Mouse (Mus musculus): ENCODE results near the gene Heyl.

The Heyl gene

DNA sequence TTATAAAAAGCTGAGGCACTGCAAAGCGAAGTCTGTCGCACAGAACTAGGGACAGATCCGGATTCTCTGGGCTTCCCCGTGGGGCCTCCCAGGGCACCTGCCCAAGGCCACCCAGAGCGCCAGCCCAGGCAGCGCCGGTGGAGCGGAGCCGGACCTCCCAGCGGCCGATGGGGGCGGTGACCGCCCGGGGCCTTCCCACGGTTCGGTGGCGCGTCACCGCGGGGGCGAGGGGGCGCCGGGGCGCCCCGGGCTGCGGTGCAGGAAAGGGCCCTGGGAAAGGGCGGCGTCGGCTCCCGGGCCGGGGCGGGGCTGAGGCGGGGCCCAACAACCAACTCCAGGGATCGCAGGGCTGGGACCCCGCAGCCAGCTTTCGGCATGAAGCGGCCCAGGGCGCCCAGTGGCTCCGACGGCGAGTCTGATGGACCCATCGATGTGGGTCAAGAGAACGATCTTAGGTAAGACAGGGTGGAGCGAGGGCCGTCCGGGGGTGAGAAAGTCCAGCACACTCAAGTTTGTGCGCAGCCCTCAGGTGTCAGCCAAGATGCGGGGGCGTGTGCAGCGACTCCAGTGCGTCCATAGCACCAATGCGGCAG lies at the start of gene Heyl:
TSS of gene Heyl (plus strand) at position 65 of the 593 bp plus-strand sequence.
- DNase-seq = no peak

DNA sequence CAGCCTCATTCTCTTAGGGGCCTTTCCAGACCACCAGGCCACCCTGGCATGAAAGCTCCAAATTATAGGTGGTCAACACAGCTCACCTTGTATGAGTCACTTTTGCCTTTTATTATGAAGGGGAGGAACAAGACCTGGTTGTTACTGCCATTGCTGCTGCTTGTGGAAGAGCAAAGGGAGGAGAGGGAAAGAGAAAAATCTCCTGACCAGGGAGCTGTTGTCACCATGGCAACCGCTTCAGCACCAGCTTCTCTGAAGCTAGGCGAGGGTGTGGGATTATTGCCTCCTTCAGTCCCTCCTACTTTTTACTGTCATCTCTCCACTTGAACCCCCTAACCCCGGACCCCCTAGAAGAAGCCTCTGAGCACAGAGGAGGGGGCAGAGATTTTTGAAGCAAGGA lies 48.5 kb upstream of the Heyl start:
- DNase-seq = no peak

DNA sequence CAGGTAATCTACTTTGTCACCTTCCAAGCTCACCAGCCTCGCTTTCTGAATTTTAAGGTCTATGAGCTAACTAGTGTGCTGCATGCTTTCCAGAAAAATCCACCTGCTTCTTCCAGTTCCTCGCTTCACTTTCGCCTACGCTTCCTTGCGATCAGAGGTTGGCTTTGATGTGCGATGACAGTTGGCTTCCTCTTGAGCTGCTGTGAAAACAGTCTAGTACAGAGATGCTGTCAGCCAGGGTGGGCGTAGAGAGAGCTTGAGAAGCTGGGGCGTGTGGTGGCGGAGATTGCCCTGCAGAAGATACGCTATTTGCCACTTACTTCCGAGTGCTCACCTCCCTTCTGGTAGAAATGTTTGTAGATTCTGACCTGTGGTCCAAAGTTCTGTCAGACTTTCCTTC lies 41.0 kb upstream of the Heyl start:
- DNase-seq = no peak

DNA sequence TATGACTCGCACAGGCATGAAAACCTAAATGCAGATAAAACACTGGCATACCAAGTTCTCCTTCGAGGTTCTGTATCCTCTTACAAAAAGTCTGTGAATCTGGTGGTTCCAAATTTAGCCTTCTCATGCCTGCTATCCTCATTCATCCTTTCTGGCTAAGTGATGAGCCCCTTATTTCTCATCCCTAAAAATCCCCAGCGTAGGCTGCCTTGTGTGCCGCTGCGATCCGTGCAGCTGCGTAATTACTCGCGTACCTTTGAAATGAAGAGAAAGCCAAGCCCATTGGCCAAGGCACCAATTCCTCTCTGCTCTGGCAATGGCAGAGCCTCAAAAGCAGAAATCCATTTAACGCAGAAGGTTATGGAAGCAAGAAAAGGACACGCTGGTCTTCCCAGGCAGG lies 39.6 kb upstream of the Heyl start:
- no peak for DNase-seq

DNA sequence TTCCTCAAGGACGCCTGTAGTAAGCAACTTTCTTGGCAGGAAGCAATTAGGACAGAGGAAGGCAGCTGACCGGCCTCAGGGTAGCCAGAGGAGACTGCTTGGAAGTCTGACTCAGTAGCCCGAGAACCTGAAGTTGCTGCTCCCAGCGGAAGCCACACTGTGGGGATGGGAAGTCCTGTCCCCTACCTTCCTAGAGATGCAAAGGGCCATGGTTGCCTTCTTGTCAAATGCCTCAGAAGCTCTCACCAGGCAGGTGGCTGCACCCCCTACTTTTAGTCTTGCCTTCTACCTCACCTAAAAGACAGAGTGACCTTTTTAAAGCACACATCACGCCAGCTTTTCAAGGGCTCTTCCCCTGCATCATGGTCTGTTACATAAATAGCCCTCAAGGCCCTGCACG lies 36.7 kb upstream of the Heyl start:
- DNase-seq = no peak

DNA sequence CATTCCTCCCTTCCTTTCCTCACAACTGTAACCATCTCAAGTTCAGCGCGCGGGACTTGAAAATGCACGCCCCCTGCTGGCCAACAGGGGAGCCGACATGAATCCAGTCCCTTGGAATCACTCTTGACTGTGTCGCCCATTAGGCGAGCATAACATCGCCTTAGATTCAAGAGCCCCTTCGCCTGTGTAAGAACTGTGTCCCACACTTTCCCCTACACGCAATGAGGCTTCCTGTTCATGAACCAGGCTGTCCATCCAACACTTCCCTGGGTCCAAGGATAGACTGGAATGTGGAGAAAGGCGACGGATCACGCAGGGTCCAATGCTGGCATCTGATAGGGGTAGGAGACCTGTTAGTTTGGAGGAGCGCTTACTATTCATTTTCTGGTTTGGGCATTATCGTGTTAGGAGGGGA lies 32.6 kb upstream of the Heyl start:
- peak; percentile 78 for DNase-seq

DNA sequence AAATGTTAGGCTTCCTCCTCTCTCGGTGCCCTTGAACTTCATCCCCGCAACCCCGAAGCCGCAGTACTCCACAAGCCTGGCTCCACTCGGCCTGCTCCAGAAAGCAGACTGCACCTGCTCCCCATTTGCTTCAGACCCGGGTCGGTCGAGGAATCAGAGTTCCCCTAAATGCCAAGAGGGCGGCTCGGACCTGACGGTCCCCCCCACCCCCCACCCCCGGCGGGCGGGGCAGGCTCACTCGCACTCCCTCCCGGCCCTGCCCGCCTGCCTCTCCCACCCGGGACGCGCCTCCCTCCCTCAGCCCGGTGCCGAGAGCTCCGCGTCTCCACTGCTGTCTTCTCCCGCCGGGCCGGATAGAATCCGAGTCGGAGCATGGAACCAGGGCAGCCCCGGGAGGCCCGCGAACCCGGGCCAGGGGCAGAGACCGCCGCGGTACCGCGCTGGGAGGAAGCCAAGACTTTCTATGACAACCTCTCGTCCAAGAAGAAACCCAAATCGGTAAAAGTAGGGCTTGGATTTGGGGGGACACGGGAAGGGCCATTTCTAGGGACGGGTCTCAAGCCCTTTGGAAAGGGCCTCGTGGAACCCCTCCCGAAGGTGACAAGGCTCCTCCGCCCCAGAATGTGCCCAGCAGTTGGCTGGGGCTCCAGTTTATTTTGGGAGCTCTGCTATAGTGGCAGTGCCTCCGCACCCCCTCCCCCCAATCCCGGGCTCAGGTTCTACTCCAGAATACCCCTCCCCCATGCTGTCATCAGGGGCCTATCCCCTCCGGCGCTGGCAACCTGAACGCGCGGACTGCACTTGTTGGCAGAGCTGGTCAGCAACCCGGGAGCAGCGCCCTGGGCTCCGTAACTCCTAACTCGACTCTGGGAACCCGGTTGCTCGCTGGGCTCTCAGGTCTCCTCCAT lies 31.9 kb upstream of the Heyl start, which contains the start of gene Nt5c1a:
TSS of gene Nt5c1a (plus strand) at position 319 of the 908 bp plus-strand sequence.
- peak; percentile 68 for DNase-seq

DNA sequence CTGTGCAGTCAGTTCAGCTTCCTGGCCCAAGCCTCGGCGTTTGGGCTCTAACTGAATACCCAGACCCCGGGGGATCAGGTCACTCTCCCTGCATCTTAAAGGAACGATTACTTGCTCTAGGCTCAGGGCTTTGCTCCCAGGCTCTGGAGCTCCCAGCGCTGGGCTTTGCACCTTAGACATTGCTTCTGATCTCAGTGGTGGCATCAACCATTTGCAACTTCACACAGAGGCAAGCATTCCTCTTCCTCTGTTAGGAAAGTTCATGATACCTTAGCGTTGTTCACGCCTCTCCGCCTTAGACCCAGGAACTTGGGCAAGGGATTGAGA lies 31.3 kb upstream of the Heyl start:
- no peak for DNase-seq

DNA sequence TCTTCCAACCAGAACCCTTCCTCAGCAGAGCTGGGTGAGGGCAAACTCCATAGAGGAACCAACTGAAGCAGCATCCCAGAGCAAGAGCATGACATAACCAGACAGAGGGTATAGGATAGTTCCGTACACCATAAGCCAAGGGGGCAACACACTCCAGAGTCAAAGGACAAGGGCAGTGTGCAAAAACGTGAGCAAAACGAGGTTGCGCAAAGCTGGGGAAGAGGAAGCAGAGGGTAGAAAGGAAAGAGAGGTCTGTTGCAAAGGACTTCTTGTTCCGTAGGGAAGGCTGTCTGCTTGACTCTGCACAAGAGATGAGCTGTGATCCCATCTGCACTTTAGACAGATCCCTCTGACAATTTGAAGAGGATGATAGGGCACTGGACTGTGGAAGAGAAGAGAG lies 26.0 kb upstream of the Heyl start:
- no peak for DNase-seq

DNA sequence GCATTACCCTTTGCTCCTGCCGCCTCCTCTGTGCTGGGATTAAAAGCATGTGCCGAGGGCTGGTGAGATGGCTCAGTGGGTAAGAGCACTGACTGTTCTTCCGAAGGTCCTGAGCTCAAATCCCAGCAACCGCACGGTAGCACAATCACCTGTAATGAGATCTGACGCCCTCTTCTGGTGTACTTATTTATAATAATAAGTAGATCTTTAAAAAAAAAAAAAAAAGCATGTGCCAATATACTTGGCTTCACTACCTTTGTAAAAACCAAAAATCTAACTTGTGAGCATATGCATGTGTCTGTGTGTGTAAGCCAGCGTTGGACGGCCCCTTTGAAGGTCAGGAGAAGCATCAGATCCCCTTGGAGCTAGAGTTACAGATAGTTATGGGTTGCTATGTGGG lies 22.4 kb upstream of the Heyl start:
- DNase-seq = no peak

DNA sequence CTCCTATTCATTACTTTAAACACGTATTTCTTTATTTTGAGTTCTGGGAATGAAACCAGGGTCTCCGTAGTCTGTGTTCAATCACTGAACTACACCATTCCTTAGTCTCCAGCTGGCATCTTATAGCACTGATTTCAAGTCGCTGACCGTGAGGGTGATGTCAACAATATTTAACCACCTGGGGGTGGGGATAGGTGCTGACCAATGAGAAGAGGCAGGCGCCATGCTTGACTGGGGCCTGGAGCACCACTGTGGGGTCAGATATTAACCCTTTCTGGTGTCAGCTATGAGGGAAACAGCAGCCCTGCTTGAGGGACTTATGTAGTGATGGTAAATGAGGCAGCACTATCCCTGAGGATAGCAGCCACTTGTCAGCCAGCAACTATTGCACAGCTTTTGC lies 21.9 kb upstream of the Heyl start:
- no peak for DNase-seq

DNA sequence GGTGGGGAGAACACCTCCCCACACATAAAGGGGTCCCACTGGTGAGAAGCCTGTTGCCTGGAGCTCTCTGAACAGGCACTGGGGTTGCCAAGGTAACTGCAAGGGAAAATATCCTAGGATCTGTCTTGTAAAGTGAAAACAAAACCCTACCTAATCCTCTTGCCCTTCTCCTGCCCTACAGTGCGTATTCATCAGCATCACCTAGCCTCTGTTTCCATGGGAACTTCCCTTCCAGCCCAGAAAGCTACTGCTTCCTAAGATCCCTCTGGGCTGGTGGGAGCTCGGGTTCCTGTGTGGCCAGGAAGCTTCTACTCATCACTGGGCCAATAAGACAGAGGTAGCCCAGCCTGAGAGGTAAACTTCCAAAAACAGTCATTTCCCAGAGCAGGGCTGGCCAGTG lies 21.0 kb upstream of the Heyl start:
- no peak for DNase-seq

DNA sequence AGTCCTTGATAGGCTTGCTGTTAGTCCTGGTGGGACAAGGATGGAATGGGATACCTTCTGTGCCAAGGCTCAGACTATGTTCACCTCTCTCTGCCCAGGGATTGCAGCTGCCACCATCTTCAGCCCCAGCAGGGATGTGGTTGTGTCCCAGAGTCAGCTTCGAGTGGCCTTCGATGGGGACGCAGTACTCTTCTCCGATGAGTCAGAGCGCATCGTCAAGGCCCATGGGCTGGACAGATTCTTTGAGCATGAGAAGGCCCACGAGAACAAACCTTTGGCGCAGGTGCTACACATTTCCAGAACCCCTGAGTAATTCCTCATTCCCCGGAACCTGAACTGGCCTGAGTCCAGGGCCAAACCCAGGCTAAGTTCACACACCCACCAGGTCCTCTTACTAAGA lies 19.4 kb upstream of the Heyl start:
- no peak for DNase-seq

DNA sequence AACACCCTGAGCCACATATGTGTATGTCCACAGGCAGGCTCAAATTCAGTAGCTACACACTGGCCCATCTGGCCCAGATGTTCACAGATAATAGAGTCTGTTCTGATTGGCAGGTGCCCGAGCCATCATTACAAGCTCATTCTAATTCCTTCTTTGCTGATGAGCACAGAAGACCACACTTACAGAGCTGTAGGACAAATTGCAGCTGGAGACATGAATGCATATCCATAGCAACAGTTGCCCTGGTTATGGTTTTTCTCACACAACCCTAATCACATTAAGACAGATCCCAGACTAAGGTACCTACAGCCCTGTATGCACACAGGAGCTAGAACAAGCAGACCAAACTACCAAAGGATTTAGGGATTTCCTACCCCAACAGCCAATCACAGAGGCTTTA lies 18.0 kb upstream of the Heyl start:
- DNase-seq = no peak

DNA sequence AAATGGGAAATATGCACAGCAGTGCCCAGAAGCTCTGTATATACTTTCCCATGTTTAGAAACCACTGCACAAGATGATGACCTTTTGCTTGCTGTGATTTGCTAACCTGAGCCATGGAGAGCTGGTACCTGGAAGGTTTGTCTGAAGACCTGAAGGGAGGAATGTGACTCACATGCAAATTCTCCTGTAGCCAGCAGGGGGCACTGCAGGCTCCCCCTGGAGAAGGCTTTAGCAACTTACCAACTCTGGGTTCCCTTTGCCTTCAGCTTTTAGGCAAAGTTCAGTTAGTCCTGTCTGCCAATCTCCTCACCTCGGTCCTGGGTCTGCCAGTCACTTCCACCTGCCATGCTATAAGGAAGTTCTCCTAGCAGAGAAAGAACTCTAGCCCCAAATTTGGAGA lies 16.6 kb upstream of the Heyl start:
- no peak for DNase-seq

DNA sequence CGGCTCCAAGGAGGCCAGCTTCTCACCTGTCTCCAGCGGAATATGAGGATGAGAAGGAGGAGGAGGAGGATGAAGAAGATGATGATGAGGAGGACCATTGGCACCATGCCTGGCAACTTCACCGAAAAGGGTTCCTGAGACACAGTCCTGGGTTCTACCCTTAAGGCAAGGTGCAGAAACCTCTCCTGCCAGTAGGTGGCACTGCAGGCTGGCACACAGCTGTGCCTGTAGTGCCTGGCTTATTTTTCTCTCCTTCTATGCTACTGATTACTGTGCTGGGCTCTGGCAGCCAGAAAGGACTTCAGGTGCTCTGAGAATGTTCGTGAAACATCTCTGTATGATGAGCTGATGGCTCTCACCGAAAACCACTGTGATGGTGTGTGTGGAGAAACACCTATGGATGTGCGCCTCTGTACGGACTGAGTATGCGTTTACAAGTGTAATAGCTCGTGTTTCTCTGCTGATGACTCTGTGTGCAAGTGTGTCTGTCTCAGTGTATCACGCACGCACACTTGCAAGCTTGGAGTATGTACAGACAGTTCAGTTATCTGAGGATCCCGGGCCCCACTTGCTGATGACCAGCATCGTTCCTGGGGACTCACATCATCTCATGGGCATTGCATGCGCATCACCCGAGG lies 13.5 kb upstream of the Heyl start:
- peak; percentile 54 for DNase-seq

DNA sequence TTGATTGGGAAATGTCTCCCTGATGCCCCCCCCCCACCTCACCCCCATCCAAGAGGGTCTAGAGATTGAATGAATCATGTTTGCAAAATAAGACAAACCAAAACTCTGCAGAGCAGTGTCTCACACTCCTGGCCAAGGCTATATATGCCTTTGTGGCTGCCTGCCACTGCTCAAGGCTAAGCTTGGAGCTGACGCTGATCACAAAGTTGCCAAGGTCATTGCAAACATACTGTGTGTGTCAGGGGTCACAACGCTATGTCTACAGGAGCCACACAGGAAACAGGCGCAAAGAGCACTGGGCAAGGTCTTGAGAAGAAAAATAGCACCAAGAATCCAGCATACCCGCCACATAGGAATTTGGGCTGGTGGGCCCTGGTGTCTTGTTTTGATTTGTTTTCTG lies 12.7 kb upstream of the Heyl start:
- no peak for DNase-seq

DNA sequence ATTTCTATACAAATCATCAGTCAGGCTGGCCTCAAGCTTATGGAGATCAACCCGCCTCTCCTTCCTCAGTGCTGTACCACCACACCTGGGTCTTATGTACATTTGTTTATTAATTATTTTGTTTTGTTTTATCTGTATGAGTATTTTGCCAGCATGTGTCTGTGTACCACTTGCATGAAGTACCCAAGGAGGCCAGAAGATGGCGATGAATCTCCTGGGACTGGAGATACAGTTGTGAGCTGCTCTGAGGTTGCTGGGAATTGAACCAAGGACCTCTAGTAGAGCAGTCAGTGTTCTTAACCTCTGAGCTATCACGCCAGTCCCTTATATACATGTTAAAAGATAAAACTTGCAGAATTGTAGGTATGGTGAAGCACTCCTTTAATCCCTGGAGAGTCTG lies 10.0 kb upstream of the Heyl start:
- no peak for DNase-seq

DNA sequence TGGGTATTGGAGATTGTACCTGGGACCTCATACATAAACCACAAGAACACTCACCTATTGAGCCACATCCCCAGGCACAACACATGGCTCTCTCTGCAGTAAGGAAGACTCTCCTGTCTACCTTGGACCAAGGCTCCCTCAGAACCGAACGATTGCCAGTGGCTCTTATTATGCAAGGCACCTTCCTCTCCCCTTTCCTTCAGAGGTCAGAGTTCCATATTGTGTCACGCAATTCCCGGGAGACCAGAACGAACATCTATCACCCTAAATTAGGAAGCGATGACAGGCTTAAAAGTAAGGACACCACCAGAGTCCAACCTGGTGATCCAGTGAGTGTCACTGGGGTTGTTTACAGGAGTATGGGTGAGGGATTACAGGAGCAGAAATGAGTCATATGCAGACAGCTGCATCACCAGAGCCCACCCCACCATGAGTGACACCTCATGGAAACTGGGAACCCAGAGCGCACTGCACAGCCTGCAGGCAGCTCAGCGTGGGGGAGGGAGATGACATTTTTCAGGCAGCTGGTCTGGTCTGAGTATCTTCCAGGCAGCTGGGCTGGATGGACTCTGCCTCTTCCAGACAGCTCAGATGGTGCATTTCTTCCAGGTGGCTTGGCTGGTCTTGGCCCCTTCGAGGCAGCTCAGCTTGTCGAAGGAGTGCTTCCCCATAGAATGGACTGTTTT lies 7.5 kb upstream of the Heyl start:
- no peak for DNase-seq

DNA sequence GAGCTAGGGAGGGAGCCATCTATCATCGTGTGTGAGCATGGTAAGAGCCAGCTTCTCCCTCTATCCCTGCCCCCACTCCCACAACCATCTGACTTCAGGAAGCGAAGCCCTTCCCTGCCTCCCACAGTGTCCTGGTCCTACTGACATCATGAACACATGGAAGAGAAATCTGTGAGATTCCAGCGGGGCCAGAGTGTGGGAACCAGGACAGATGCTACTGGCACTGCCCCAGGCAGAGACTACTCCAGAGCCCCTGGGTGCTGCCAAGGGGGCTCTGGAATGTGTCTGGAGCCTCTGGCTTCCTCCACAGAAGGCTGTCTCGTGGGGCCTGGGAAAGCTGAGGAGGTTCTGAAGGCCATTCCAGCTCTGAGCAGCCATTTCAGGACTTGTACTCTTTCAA lies 5.6 kb upstream of the Heyl start:
- no peak for DNase-seq

DNA sequence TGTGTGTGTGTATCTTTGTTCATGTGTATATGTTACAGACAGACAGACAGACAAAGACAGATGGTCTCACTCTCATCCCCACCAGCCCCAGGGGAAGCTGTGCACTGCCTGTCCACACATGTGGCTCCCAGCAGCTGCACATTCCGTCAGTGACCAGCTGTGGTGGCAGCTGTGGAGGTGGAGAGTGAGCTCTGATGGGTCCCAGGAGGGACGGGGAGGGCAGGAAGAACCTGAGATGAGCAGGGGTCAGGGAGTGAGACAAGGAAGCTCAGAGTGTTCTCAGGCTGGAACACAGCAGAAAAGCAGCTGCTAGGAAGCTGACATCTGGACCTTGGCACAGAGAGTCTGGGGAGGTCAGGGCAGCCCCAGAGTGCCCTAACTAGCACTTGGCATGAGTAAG lies 5.1 kb upstream of the Heyl start:
- no peak for DNase-seq

DNA sequence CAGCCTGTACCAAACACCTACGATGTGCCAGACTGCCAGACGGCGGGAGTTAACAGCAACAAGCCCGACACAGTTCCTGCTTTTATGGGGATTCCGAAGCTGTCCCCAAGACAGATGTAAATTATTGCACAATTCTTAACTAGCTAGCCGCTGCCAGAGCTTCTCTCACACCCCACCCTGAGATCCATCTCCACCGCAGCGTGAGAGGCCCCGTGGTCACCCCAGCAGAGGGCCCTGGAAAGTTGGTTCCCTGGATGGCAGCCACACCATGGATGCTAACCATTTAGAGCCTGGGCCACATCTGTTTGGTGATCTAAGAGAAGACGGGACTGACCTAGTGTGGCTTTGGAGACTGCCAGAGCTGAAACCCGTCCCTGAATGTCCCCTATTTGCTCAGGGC lies 4.2 kb upstream of the Heyl start:
- no peak for DNase-seq

DNA sequence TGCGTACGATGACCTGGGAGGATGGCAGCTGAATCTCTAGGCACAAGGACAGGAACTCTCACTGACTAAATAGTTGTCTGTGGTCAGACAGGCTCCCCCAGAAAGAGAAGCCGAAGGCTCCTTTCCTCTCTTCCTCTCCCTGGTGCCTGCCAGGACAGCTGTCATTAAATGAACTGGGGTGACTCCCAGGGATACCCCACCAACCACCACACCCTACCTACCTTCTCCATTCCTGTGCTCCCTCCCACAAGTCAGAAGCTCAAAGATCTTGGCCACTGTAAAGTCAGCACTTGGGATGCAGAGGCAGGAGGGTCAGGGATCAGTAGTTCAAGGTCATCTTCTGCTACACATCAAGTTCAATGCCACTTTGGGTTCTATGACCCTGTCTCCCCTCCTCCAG lies 515 bp upstream of the Heyl start:
- no peak for DNase-seq

Data from cerebellum, adult 11 months (tissue).